Mouse (Mus musculus) lung, postnatal 36 days (tissue): ENCODE results near the gene Crtc1.

Experiments used
- DNase-seq: peaks from one replicate; pipeline ENCODE4 v3.0.0; 2022; ENCODE audit warnings: mixed read lengths

Gene Crtc1

DNA sequence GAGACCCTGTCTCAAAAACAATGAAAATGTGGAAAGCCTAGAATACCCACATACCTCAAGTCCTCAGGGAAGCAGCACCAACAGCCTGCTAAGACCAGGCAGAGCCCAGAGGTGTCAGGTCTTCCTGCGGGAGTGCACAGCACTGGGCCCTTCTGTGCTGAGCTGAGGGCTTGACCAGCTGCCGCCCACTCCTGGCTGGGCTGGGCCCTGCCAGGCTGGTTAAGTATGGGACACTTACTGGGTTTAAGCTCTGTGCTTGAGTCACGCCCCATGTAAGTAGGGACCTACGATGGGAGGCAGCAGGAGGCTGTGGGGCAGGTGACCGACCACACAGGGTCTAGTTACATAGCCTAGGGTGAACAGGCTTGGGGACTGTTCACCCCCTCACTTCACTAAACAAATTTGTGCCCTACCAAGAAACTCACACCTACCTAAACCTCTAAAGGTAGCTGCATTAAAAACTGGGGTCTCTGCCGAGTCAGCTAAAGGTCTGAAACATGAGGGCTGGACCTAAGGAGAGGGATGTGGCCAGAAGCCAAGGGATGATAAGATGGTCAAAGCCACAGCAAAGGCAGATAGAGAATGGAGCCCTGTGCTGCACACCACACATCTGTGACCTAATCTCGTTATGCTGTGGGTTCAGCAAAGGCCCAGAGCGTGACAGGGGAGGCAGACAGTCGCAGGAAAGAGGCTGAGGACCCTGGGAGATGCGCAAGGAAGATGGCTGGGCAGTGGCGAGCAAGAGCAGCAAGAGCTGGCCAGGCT, 19.3 kb downstream of the Crtc1 start:
- DNase-seq: no peak

DNA sequence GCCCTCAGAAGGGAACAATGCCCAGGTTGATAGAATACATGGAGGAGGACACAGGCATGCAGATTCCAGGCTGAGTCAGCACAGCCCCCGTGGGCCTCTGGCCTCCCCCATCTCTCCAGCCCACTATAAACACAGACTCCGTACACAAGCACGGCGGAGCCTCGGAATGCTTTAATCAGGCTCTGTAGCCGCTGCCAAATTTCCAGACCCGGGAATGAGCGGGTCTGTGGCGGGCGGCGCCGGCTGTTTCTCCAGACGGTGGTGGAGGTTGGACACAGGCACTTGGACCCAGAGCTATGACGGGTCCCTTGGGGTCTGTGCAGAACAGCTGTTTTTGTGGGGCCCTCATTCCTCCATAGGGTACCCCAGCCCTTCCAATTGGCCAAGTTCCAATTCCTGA, 20.4 kb downstream of the Crtc1 start:
- DNase-seq: peak; percentile 18

DNA sequence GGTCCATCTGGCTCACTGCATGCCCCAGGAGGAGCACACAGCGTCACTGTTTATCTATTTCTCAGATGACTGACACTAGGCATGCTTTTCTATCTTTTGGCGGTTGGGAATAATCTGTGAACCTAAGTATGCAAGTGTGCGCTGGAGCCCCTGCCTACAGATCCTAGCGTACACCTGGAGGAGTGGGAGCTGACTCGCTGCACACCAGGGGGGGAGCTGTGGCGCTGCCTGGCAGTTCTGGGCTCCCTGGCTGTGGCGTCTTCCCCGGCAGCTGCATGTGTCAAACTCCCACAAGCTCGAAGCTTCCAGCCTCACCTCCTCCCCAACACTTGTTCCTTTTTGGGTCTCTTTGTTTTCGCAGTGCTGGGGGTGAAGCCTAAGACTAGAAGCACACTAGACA, 21.5 kb downstream of the Crtc1 start:
- no peak for DNase-seq

DNA sequence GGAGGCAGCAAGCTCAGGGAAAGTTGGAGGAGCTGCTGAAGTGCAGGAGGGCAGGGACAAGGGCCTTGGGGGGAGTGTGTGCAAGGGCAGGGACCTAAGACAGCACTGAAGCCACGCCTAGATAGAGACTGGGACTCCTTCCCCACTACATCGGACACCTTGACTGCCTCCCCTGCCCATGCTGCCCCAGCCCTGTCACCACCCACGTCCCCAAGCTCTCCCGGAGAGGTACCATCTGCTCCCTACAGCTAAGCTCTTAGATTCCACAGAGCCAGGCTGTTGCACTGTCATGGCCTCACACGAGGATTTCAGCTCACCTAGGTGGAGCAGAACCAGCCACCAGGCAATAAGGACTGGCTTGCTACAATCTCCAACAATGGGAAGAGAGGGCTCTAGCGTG, 22.4 kb downstream of the Crtc1 start:
- DNase-seq: no peak

DNA sequence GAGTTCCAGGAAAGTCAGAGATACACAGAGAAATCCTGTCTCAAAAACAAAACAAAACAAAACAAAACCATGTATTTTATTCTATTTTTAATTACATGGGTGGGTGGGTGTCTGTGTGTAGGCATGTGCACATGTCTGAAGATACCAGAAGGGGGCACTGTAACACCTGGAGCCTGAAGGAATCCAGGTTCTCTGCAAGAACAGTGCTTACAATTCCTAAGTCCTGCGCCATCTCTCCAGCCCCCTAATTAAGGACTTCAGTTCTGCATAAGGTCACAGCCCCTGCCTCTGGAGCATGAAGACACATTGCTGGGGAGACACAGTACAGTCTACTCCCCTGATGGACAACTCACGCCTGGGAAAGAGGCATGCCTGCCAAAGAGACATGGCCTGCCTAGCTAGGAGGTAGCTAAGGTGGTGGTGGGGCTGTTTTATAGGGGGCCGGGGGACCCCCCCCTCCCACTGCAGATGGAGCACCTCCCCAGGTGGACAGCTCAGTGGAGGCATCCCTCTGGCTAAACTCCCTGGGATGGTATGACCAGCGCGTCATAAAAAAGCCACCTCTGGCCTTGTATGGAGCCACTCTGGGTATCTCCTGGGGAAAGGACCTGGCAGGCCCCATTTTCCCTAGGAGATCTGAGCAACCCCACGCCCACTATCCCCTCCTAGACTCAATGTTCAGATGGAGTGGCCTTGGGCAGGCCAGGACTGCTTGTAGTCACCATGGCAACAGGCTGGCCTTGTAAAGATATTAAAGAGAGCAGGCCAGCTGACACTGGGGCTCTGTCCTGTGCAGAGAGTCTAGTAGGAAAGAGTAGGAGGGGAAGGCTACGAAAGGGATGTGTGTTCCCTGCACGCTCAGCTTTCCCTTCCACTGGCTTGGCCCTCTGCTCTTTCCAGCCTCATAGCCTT, 23.6 kb downstream of the Crtc1 start:
- peak; percentile 51 for DNase-seq

DNA sequence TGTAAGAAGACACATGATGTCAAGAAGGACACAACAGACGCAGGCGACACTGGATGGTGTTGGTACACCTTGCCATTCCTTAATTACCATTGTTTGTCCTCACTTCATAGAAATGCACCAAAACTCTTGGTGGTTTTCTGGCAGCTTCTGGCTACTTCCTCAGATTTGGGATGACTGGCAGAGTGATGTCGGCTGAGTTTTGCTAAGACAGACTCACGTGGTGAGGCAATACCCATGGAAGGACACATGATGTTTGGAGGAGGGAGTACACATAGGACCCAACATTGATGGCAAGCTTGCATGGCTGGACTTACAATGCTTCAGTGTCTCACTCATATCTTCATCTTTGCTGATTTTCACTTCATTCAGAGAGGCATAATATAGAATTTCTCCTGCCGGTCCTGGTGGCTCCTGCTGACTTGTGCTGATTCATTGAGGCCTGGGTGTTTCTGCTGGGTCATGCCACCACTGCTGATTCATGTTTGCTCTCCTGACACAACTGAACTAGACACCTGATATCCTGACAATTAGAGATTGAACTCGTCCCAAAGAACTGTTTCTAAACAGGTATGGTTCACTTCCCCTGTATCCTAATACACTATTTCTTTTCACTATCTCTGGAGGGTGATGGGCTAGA, 25.0 kb downstream of the Crtc1 start:
- DNase-seq: no peak

DNA sequence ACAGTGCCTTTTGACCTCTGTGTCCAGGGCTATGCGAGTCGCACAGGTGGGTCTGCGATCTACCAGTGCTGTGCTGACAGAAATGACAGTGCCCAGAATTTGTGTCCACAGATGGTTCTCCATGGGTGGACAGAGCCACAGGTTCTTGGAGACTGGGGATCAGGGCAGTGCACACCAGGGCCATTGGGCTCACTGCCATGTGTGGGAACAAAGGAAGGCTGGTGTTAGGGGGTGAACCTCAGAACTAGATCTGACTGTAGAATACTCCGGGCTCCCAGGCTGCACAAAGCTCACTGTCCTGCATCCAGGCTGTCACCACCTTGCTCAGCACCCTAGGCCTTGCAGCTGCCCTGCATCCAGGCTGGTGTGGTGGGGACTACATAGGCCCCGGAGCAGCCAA, 29.1 kb downstream of the Crtc1 start:
- no peak for DNase-seq

DNA sequence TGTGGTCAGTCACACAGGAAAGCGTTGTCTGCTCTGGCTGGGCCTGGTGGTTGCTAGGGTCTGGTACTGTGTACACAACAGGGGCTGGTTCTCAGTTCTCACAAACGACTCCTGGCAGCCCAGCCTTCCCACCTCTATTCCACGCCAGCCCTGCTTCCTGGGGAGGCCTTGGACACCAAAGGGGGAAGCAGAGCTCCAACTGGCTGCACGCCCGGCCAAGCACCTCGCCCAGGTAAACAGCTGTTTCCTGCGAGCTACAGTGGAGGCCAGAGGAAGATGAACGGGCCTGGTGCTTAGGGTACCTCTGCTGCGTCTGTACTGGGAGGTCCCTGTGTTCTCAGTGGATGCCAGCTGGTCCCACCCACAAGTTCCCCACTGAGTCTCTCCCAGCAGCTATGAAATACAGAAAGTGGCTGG, 29.9 kb downstream of the Crtc1 start:
- DNase-seq: peak; percentile 59

DNA sequence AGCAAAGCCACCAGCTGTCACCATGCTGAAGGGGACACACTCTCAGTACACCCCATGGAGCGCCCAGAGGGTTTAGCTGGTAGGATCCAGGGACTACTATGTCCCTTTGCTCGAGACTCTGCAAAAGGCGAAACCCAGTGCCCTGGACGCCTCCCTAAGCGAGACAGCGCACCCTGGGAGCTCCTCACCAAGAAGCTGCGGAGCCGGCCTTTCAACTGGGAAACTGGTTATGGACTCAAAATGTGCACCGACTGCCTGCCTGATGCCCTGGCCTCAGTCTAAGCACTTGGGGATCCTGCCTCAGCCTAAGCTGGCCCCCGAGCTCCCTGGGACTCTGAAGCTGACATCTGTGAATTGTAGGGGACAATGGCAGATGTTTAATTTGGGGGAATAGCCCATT, 30.4 kb downstream of the Crtc1 start:
- DNase-seq: no peak

DNA sequence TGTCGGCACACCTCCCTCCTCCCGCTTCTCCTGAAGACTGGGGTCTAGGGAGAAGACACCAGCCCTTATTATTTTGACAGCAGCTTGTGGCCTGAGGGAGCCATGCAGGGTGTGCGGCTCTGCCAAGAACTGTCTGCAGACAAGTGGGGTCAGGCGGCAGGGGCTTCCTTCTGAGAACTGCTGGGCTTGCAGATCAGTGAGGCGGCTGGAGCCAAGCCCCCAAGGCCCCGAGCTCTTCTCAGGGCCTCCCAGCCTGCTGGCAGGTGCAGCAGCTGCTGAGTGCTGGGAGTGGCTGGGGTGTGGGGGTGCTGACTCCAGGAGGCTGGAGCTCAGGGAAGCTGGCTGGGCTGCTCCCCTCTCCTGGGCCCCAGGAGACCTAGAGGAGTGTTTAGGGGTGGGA, 31.1 kb downstream of the Crtc1 start:
- DNase-seq: no peak

DNA sequence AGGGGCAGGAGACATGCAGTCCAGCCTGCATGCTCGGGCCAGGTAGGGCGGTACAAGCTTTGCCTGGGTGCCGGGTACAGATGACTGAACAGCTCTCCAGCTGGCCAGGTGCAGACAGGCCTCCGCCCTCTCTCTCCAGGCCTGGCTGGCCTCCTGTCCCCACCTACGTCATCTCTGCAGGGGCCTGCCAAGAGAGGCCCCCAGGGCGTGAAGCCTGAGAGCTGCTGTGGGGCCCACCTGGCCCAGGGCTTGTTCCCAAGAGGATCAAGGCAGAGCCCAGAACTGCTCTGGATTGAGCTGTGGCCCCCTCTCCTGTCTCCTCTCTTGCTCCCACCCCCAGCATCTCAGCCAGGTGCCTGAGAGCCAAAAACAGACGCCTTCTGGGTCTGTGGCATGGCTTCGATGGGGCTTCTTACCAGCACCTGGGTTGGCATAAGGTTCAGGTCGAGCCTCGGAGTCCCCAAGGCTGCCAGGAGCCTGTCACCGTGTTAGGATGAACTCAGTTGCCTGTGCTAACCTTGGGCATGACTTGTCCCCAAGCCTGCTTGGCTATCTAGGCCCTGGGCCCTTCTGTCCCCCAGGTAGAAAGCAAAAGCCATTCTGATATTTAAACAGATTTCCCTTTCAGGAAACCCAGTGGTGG, 32.8 kb downstream of the Crtc1 start:
- no peak for DNase-seq

DNA sequence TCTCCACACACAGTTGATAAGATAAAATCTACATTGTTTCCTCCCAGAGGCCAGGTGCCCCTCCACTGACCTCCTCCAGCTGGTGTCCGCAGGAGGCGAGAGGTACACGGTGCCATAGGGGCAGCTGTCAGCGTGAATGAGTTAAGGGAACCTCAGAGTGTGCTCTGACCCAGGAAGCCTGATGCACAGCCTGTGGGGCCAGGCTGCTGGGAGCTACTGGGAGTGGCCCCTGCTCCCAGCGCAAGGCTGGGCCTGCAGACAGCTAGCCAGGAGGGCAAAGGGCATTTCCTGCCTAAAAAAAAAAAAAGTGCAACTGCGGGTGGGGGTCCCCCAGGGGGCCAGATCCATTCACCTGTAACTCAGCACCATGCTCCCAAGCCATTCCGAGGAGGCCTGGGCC, 34.2 kb downstream of the Crtc1 start:
- no peak for DNase-seq

DNA sequence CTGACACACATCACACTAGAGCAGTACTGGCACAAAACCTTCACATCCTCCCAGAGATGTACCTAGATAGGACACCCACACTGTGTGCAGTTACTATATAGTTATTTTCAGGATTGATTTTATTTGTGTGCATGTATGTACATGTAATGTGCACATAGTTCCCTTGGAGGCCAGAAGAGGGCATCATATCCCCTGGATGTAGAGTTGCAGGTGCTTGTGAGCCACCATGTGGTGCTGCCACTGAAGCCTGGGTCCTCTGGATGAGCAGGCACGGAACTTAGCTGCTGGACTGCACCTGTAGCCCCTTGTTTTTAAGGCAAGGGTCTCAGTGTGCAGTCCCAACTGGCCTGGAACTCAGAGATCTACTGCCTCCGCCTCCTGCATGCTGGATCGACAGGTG, 35.2 kb downstream of the Crtc1 start:
- DNase-seq: no peak

DNA sequence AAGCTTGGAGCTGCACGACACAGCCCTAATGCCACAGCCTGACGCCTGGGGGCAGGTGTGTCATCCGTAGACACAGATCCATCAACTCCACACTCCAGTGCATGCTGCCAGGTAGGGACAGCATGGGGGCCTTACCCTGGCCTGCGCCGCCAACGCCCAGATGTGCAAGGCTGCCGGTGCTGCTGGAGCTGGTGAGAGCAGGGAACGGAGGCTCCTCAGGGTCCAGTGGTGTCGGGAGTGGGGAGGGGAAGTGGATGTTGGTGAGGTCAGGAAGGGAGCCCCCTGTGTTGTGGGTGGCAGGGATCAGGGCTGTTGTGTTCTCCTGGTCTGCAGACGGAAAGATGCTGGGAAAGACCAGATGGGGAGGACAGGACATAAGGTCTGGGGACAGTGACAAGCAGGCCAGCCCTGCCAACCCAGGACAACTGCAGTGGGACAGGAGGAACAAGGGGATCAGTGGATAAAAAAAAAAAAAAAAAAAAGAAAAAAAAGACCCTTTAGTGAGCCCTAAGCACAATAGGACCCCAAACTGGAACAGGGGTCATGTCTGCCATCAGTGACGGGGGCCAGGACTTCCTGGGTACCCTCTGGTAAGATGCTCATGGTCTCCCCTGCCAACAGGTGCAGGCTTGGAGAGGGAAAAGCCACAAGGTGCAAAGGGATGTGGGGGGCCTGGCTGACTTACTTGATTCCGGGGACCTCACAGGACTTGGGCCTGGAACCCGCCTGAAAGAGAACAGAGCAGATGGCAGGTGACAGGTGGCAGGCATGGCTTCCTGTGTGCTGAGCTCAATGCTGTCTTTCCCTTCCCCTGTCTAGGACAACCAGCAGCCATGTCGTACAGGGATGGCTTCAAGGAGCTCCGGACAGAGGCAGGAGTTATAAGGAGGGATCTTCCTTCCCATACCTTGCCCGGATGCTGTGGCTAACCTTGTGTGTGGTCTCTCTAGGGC, 41.5 kb downstream of the Crtc1 start:
- no peak for DNase-seq

DNA sequence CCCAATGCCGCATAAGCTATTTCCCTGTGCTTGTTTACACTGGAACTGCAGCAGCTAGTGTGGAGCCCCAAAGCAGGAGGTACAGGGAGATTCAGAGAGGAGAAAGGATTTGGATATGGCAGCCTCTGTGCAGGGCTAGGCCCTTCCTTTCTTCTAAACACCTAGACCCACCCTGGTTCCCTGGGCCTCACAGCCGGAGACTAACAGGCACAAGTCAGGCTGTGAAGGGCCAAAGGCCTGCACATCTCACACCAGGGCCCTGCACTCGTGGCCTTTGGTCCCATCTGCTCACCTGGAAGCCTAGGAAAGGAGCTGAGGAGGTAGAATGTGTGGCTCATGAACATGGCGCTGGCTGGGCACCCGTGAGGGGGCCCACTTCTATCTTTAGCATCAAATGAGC, 43.2 kb downstream of the Crtc1 start:
- DNase-seq: no peak

DNA sequence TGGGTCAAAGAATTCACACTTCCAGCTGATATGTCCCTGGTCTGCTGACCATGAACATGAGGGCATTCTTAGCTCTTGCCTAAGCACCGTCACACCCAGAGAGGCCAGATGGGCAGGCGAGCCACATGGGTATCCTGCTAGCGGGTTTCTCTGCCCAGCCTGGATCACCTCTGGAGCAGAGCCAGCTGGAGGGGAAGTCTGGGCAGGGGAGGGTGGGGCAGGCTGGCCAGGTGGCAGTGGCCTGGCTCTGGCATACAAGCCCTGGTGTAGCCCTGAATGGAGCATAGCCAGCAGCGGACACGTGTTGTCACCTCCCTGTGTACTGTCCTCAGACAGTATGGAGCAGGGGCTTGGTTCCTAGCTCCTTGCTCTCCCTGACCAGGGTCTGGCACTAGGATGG, 43.7 kb downstream of the Crtc1 start:
- DNase-seq: peak; percentile 26

DNA sequence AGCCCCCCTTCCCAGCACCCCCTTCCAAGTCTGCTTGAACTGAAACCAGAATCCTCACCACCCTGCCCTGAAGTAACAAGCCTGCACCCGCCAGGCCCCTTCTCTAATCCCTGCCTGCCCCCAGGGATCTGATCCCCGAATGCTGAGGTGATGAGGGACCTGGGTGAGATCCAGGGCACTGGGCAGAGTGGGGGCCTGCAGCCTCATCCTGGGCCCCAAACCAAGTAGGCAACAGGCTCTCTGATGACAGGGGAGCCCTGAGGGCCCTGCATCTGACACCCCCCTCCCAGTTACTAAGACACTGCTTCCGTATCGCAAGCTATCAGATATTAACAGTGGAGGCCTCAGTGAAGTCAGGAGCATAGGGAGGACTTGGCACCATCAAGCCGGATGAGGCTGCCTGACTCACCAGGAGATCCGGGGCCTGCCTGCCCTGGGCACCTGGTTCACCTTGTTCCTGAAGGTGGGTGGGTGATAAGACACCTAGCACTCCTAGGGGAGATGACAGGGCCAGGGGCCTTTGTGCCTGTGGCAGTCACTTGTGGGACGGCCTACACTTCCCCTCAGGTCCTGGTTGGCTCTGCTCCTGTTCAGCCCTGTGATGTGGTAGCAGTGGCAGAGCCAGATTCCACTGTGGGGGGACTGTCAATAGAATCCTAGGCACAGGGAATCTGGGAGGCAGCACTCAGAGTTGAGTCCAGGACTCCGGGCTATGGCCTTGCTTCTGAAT, 44.9 kb downstream of the Crtc1 start:
- no peak for DNase-seq

DNA sequence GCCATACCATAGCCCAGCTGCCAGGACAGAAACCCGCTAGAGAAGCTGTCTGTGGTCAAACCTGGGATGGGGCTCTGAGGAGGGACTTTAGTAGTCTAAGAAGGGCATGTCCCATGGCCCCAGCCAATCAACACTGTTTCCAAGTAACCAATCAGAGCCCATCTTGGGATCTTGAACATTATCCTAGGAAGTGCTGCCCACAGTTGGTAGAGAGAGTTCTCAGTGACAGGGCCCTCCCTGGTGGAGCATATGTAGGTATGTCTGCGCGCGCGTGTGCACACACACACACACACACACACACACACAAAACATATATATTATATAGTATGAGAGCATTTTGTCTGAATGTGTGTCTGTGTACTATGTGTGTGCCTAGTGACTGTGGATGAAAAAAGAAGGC, 46.3 kb downstream of the Crtc1 start:
- no peak for DNase-seq

DNA sequence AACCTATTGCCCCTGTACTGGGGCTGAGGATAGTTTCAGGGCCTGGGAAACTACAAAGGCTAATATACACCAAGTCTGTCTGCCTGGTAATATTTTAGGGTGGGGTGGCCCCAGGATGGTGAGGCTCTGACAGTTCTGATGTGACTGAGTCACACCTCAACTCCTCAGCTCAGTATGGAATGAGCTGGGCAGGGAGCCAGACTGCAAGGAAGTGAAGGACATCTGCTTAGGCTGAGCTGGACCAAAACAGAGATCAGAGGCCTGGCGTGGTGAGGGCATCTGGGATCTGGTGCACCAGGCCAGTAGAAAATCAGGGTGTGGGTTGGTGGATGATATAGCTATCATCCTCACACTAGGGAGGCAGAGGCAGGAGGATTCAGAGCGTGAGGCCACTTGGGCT, 49.7 kb downstream of the Crtc1 start:
- no peak for DNase-seq

DNA sequence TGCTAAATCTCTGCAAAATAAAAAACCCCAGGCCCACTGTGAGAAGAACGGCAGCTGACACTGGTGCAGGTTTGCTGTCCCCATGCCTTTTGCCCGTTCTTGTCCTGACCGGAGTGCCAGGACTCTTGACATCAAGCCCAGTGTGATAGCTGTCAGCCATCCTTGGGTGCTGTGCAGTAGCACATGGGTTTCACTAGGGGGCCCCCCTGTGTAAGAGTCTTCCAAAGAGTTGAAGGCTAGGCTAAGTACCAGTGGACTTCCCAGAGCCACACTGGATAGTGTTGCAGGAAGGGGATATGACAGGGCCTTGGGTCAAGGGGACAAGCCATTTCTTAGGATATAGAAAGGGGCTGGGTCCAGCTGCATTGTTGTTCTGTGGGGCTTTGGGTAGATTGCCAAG, 56.1 kb downstream of the Crtc1 start:
- DNase-seq: peak; percentile 86

DNA sequence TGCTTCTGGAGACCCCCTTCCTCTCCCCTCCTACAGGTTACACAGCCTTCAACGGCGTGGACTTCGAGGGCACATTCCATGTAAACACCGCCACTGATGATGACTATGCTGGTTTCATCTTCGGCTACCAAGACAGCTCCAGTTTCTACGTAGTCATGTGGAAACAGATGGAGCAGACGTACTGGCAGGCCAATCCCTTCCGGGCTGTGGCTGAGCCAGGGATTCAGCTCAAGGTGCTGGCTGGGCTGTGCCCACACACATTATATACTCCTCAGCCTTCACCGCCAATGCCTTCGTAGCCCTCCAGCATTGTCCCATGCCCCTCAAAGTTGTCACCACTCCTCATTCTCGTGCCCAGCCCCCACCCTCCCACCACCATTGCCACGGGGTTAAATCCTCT, 59.3 kb downstream of the Crtc1 start:
- DNase-seq: no peak
